Mouse (Mus musculus) intestine, embryonic 15.5 days (tissue): ENCODE measurements around the gene Tmc3. TPM values are rescaled to one million over a fixed set of nuclear protein-coding genes. Genes with fewer than 3 reads are reported as not detected.
A peak's percentile ranks its signal among the peaks of the same experiment; 100 is the strongest.

ENCODE experiments used
- ATAC-seq: fragments of 200-750 bp; cut with Nextera tagmentation; 2 replicates; pipeline ENCODE4 v1.8.0; 2017; ENCODE audit warnings: moderate TSS enrichment, moderate library complexity
- H3K27ac ChIP-seq: fragments of 300-500 bp; sonication (generic); 2 replicates; pipeline ENCODE4 v1.5.1; 2015; ENCODE audit warnings: mild to moderate bottlenecking, inconsistent platforms
- H3K27me3 ChIP-seq: fragments of 300-500 bp; sonication (generic); replicated peaks from 2 replicates; pipeline ENCODE4 v1.6.1; 2015; ENCODE audit warnings: inconsistent platforms
- H3K36me3 ChIP-seq: fragments of 300-500 bp; sonication (generic); 2 replicates; pipeline ENCODE4 v1.6.1; 2015; ENCODE audit warnings: inconsistent platforms
- H3K4me1 ChIP-seq: fragments of 300-500 bp; sonication (generic); replicated peaks from 2 replicates; pipeline ENCODE4 v1.6.1; 2015; ENCODE audit warnings: inconsistent platforms
- H3K4me2 ChIP-seq: fragments of 300-500 bp; sonication (generic); replicated peaks from 2 replicates; pipeline ENCODE4 v1.6.1; 2015; ENCODE audit warnings: mild to moderate bottlenecking, inconsistent platforms
- H3K4me3 ChIP-seq: fragments of 300-500 bp; sonication (generic); replicated peaks from 2 replicates; pipeline ENCODE4 v1.5.1; 2015; ENCODE audit warnings: inconsistent platforms
- H3K9ac ChIP-seq: fragments of 300-500 bp; sonication (generic); 2 replicates; pipeline ENCODE4 v1.6.1; 2015; ENCODE audit warnings: inconsistent platforms
- H3K9me3 ChIP-seq: fragments of 300-500 bp; sonication (generic); 2 replicates; pipeline ENCODE4 v1.6.1; 2016; ENCODE audit warnings: inconsistent platforms
- WGBS: fragments of 180-500 bp; shearing (Covaris S2); methylation state at CpG from one replicate; pipeline ENCODE4 v1.1.7; 2015; 5-methylcytosine and 5-hydroxymethylcytosine counted together
- polyA plus RNA-seq: library from polyadenylated mRNA; unstranded; fragments of >200 nt; fragmentation: Nextera tagmentation; extraction: Ambion mirVana; gene quantifications from 2 replicates; pipeline ENCODE4 v1.2.1, GENCODE M21; 2015

Gene Tmc3
- polyA plus RNA-seq, 1 experiment from 2014 or later: 1.1 TPM

- ATAC-seq: no peak
- H3K27ac ChIP-seq: no peak overlapping the region
- WGBS: 84% methylated on average over 7 of the region's 7 CpGs
- no peaks in the 10 kb centered on the region for H3K4me1 ChIP-seq
- H3K4me2 ChIP-seq: no peak overlapping the region
- no peak overlapping the region for H3K4me3 ChIP-seq
- no peaks in the 10 kb centered on the region for H3K36me3 ChIP-seq
- no peaks in the 10 kb centered on the region for H3K9me3 ChIP-seq
- H3K9ac ChIP-seq: no peak overlapping the region
- H3K27me3 ChIP-seq: no peaks in the 10 kb centered on the region
Measured at GRCm38 (mm10) chr7:83604180-83604944, 19.6 kb downstream of the Tmc3 start.

GRCm38 (mm10) chr7:83606796-83607195 is 22.1 kb downstream of the Tmc3 start:
- Histone ChIP-seq H3K36me3 (no peaks in the 10 kb centered on the region), H3K4me3 (no peak overlapping the region), H3K9ac (no peak overlapping the region), H3K27ac (no peak overlapping the region), H3K27me3 (no peaks in the 10 kb centered on the region), H3K9me3 (no peaks in the 10 kb centered on the region), H3K4me1 (no peaks in the 10 kb centered on the region), H3K4me2 (no peak overlapping the region)
- no peak for ATAC-seq
- WGBS: 94% methylated on average over 2 of the region's 2 CpGs

GRCm38 (mm10) chr7:83609891-83610290 is 25.2 kb downstream of the Tmc3 start:
- no peaks in the 10 kb centered on the region for H3K9me3 ChIP-seq
- ATAC-seq: no peak
- WGBS: 94% methylated on average over 4 of the region's 4 CpGs
- H3K9ac ChIP-seq: no peak overlapping the region
- H3K36me3 ChIP-seq: no peaks in the 10 kb centered on the region
- no peak overlapping the region for H3K27ac ChIP-seq
- H3K4me2 ChIP-seq: no peak overlapping the region
- H3K4me3 ChIP-seq: no peak overlapping the region
- H3K4me1 ChIP-seq: no peaks in the 10 kb centered on the region
- no peaks in the 10 kb centered on the region for H3K27me3 ChIP-seq

- H3K27me3 ChIP-seq: no peaks in the 10 kb centered on the region
Measured at GRCm38 (mm10) chr7:83611886-83612285, 27.2 kb downstream of the Tmc3 start.

GRCm38 (mm10) chr7:83615272-83615671 is 30.5 kb downstream of the Tmc3 start:
- Histone ChIP-seq H3K4me1 (0 out of 2 replicates have a peak, but pooled peaks cover 3% of the 10 kb centered on the region), H3K27ac (no peak overlapping the region), H3K4me3 (no peak overlapping the region), H3K27me3 (no peaks in the 10 kb centered on the region), H3K9ac (no peak overlapping the region), H3K9me3 (no peaks in the 10 kb centered on the region), H3K4me2 (no peak overlapping the region), H3K36me3 (no peaks in the 10 kb centered on the region)
- no peak for ATAC-seq
- 92% methylated on average over 3 of the region's 3 CpGs for WGBS

More at GRCm38 (mm10) chr7:83611886-83612285, 27.2 kb downstream of the Tmc3 start:
- ATAC-seq: no peak; the same call in 1 of the 2 replicates
- Histone ChIP-seq H3K4me1 (no peaks in the 10 kb centered on the region), H3K27ac (no peak overlapping the region), H3K36me3 (no peaks in the 10 kb centered on the region), H3K9me3 (no peaks in the 10 kb centered on the region), H3K4me2 (no peak overlapping the region), H3K4me3 (no peak overlapping the region), H3K9ac (no peak overlapping the region)
- WGBS: 61% methylated on average over 1 of the region's 1 CpGs

GRCm38 (mm10) chr7:83615815-83616214 is 31.1 kb downstream of the Tmc3 start:
- no peaks in the 10 kb centered on the region for H3K36me3 ChIP-seq
- no peak overlapping the region for H3K27ac ChIP-seq
- H3K9me3 ChIP-seq: no peaks in the 10 kb centered on the region
- 0 out of 2 replicates have a peak, but pooled peaks cover 3% of the 10 kb centered on the region for H3K4me1 ChIP-seq
- no peaks in the 10 kb centered on the region for H3K27me3 ChIP-seq
- 89% methylated on average over 8 of the region's 8 CpGs for WGBS
- H3K4me2 ChIP-seq: no peak overlapping the region
- no peak overlapping the region for H3K4me3 ChIP-seq
- ATAC-seq: no peak
- H3K9ac ChIP-seq: no peak overlapping the region

- Histone ChIP-seq H3K9ac (no peak overlapping the region), H3K36me3 (no peaks in the 10 kb centered on the region), H3K4me3 (no peak overlapping the region), H3K4me1 (0 out of 2 replicates have a peak, but pooled peaks cover 3% of the 10 kb centered on the region), H3K9me3 (no peaks in the 10 kb centered on the region), H3K4me2 (no peak overlapping the region), H3K27ac (no peak overlapping the region), H3K27me3 (no peaks in the 10 kb centered on the region)
- WGBS: 80% methylated on average over 3 of the region's 3 CpGs
- ATAC-seq: no peak
Measured at GRCm38 (mm10) chr7:83616268-83616667, 31.5 kb downstream of the Tmc3 start.

- Histone ChIP-seq H3K4me3 (no peak overlapping the region), H3K9ac (no peak overlapping the region), H3K4me1 (0 out of 2 replicates have a peak, but pooled peaks cover 3% of the 10 kb centered on the region), H3K36me3 (no peaks in the 10 kb centered on the region), H3K27ac (no peak overlapping the region), H3K9me3 (no peaks in the 10 kb centered on the region), H3K27me3 (no peaks in the 10 kb centered on the region), H3K4me2 (no peak overlapping the region)
- ATAC-seq: peak; percentile 70
- WGBS: 92% methylated on average over 1 of the region's 1 CpGs
Measured at GRCm38 (mm10) chr7:83618709-83619108, 34.0 kb downstream of the Tmc3 start.

GRCm38 (mm10) chr7:83622582-83622981 is 37.9 kb downstream of the Tmc3 start:
- no peaks in the 10 kb centered on the region for H3K36me3 ChIP-seq
- no peak overlapping the region for H3K27ac ChIP-seq
- H3K27me3 ChIP-seq: no peaks in the 10 kb centered on the region
- 87% methylated on average over 6 of the region's 6 CpGs for WGBS
- no peak overlapping the region for H3K4me2 ChIP-seq
- no peak overlapping the region for H3K4me3 ChIP-seq
- 0 out of 2 replicates have a peak, but pooled peaks cover 3% of the 10 kb centered on the region for H3K4me1 ChIP-seq
- ATAC-seq: no peak
- no peaks in the 10 kb centered on the region for H3K9me3 ChIP-seq
- no peak overlapping the region for H3K9ac ChIP-seq

GRCm38 (mm10) chr7:83624065-83624464 is 39.3 kb downstream of the Tmc3 start:
- no peaks in the 10 kb centered on the region for H3K36me3 ChIP-seq
- no peaks in the 10 kb centered on the region for H3K9me3 ChIP-seq
- H3K4me1 ChIP-seq: no peaks in the 10 kb centered on the region
- no peak overlapping the region for H3K9ac ChIP-seq
- ATAC-seq: no peak
- no peaks in the 10 kb centered on the region for H3K27me3 ChIP-seq
- H3K4me3 ChIP-seq: no peak overlapping the region
- no peak overlapping the region for H3K4me2 ChIP-seq
- H3K27ac ChIP-seq: no peak overlapping the region
- 82% methylated on average over 1 of the region's 1 CpGs for WGBS

- Histone ChIP-seq H3K9ac (no peak overlapping the region), H3K27me3 (no peaks in the 10 kb centered on the region), H3K4me1 (0 out of 2 replicates have a peak, but pooled peaks cover 3% of the 10 kb centered on the region), H3K4me2 (no peak overlapping the region), H3K27ac (peak overlapping the region; percentile 68; the same call in 1 of the 2 replicates), H3K4me3 (no peak overlapping the region), H3K9me3 (no peaks in the 10 kb centered on the region), H3K36me3 (no peaks in the 10 kb centered on the region)
- 57% methylated on average over 8 of the region's 8 CpGs for WGBS
- peak; percentile 76 for ATAC-seq
Measured at GRCm38 (mm10) chr7:83626557-83627257, 42.0 kb downstream of the Tmc3 start.

- ATAC-seq: peak; percentile 26
- Histone ChIP-seq H3K9ac (no peak overlapping the region), H3K27me3 (no peaks in the 10 kb centered on the region), H3K9me3 (no peaks in the 10 kb centered on the region), H3K4me1 (0 out of 2 replicates have a peak, but pooled peaks cover 3% of the 10 kb centered on the region), H3K4me3 (no peak overlapping the region), H3K27ac (peak overlapping the region; percentile 48), H3K4me2 (no peak overlapping the region), H3K36me3 (no peaks in the 10 kb centered on the region)
- 76% methylated on average over 4 of the region's 4 CpGs for WGBS
Measured at GRCm38 (mm10) chr7:83627369-83627768, 42.6 kb downstream of the Tmc3 start.
